Mouse (Mus musculus): ENCODE measurements at regions not wholly inside any gene's neighbourhood (a gene's known extent, or its start where the extent isn't known, plus 50 kb on each side); places are given as distances from the start of the nearest gene placed in this dataset.
A peak's percentile ranks its signal among the peaks of the same experiment; 100 is the strongest.

GRCm38 (mm10) chr8:31746855-31747254 is 1681.7 kb upstream of the 5930422O12Rik start:
- H3K27me3 ChIP-seq (ENCODE audit: control insufficient read depth, insufficient read depth, insufficient read length) = no peaks in the 10 kb centered on the region
- no peaks in the 10 kb centered on the region for H3K79me2 ChIP-seq (ENCODE audit: control insufficient read depth, insufficient read depth)
- no peaks in the 10 kb centered on the region for H3K79me3 ChIP-seq (ENCODE audit: low read depth)
- H3K4me3 ChIP-seq (ENCODE audit: insufficient read depth, poor library complexity, severe bottlenecking) = no peak overlapping the region
- no peaks in the 10 kb centered on the region for H3K36me3 ChIP-seq (ENCODE audit: control insufficient read depth, insufficient read depth)
- H3ac ChIP-seq (ENCODE audit: control insufficient read depth, insufficient read length, low read depth) = no peak overlapping the region
- TF ChIP-seq CEBPB (IDR thresholded peaks at IDR 0.05; ENCODE audit: low read depth) = no peak
- no peak for TF ChIP-seq USF1 (IDR thresholded peaks at IDR 0.05; ENCODE audit: low read depth)
- no peak for TF ChIP-seq MYOD1 (IDR thresholded peaks at IDR 0.05; ENCODE audit: control insufficient read depth, insufficient read length, low read depth)
- no peak for TF ChIP-seq MYOG (IDR thresholded peaks at IDR 0.05; ENCODE audit: control insufficient read depth, extremely low read depth, insufficient read length)
- TF ChIP-seq CTCF (IDR thresholded peaks at IDR 0.05; ENCODE audit: control insufficient read depth, insufficient read depth, insufficient read length) = no peak
- no peak for TF ChIP-seq MAX (IDR thresholded peaks at IDR 0.05)
- no peak for TF ChIP-seq FOSL1 (IDR thresholded peaks at IDR 0.05; ENCODE audit: insufficient read depth, low read length, poor library complexity, severe bottlenecking)

- Histone ChIP-seq H3K4me3 (ENCODE audit: insufficient read depth, poor library complexity, severe bottlenecking) (no peak overlapping the region), H3K27me3 (ENCODE audit: control insufficient read depth, insufficient read depth, insufficient read length) (no peaks in the 10 kb centered on the region), H3K79me3 (ENCODE audit: low read depth) (no peaks in the 10 kb centered on the region), H3K36me3 (ENCODE audit: control insufficient read depth, insufficient read depth) (no peaks in the 10 kb centered on the region), H3ac (ENCODE audit: control insufficient read depth, insufficient read length, low read depth) (no peak overlapping the region), H3K79me2 (ENCODE audit: control insufficient read depth, insufficient read depth) (no peaks in the 10 kb centered on the region)
- no peak for TF ChIP-seq MYOG (IDR thresholded peaks at IDR 0.05; ENCODE audit: control insufficient read depth, extremely low read depth, insufficient read length)
- TF ChIP-seq FOSL1 (IDR thresholded peaks at IDR 0.05; ENCODE audit: insufficient read depth, low read length, poor library complexity, severe bottlenecking) = no peak
- no peak for TF ChIP-seq CTCF (IDR thresholded peaks at IDR 0.05; ENCODE audit: control insufficient read depth, insufficient read depth, insufficient read length)
- no peak for TF ChIP-seq MAX (IDR thresholded peaks at IDR 0.05)
- TF ChIP-seq MYOD1 (IDR thresholded peaks at IDR 0.05; ENCODE audit: control insufficient read depth, insufficient read length, low read depth) = no peak
- no peak for TF ChIP-seq CEBPB (IDR thresholded peaks at IDR 0.05; ENCODE audit: low read depth)
- no peak for TF ChIP-seq USF1 (IDR thresholded peaks at IDR 0.05; ENCODE audit: low read depth)
These were observed 1678.5 kb upstream of the 5930422O12Rik start for GRCm38 (mm10) chr8:31749974-31750373.

- no peaks in the 10 kb centered on the region for H3K36me3 ChIP-seq (ENCODE audit: control insufficient read depth, insufficient read depth)
- no peak overlapping the region for H3ac ChIP-seq (ENCODE audit: control insufficient read depth, insufficient read length, low read depth)
- H3K4me3 ChIP-seq (ENCODE audit: insufficient read depth, poor library complexity, severe bottlenecking) = no peak overlapping the region
- H3K79me3 ChIP-seq (ENCODE audit: low read depth) = no peaks in the 10 kb centered on the region
- no peak for TF ChIP-seq CEBPB (IDR thresholded peaks at IDR 0.05; ENCODE audit: low read depth)
- no peak for TF ChIP-seq FOSL1 (IDR thresholded peaks at IDR 0.05; ENCODE audit: insufficient read depth, low read length, poor library complexity, severe bottlenecking)
- no peak for TF ChIP-seq CTCF (IDR thresholded peaks at IDR 0.05; ENCODE audit: control insufficient read depth, insufficient read depth, insufficient read length)
- TF ChIP-seq MYOD1 (IDR thresholded peaks at IDR 0.05; ENCODE audit: control insufficient read depth, insufficient read length, low read depth) = no peak
- no peaks in the 10 kb centered on the region for H3K27me3 ChIP-seq (ENCODE audit: control insufficient read depth, insufficient read depth, insufficient read length)
- H3K79me2 ChIP-seq (ENCODE audit: control insufficient read depth, insufficient read depth) = no peaks in the 10 kb centered on the region
These were observed 1677.9 kb upstream of the 5930422O12Rik start for GRCm38 (mm10) chr8:31750482-31751126.

GRCm38 (mm10) chr8:31755737-31756136 is 1672.8 kb upstream of the 5930422O12Rik start:
- no peak overlapping the region for H3ac ChIP-seq (ENCODE audit: control insufficient read depth, insufficient read length, low read depth)

GRCm38 (mm10) chr8:31762091-31762490 is 1666.4 kb upstream of the 5930422O12Rik start:
- no peaks in the 10 kb centered on the region for H3K79me2 ChIP-seq (ENCODE audit: control insufficient read depth, insufficient read depth)
- no peaks in the 10 kb centered on the region for H3K79me3 ChIP-seq (ENCODE audit: low read depth)
- TF ChIP-seq FOSL1 (IDR thresholded peaks at IDR 0.05; ENCODE audit: insufficient read depth, low read length, poor library complexity, severe bottlenecking) (no peak), MYOD1 (IDR thresholded peaks at IDR 0.05; ENCODE audit: control insufficient read depth, insufficient read length, low read depth) (no peak), CTCF (IDR thresholded peaks at IDR 0.05; ENCODE audit: control insufficient read depth, insufficient read depth, insufficient read length) (no peak), MAX (IDR thresholded peaks at IDR 0.05) (no peak), CEBPB (IDR thresholded peaks at IDR 0.05; ENCODE audit: low read depth) (no peak), MYOG (IDR thresholded peaks at IDR 0.05; ENCODE audit: control insufficient read depth, extremely low read depth, insufficient read length) (no peak), USF1 (IDR thresholded peaks at IDR 0.05; ENCODE audit: low read depth) (no peak)
- no peaks in the 10 kb centered on the region for H3K27me3 ChIP-seq (ENCODE audit: control insufficient read depth, insufficient read depth, insufficient read length)
- no peak overlapping the region for H3K4me3 ChIP-seq (ENCODE audit: insufficient read depth, poor library complexity, severe bottlenecking)
- H3K36me3 ChIP-seq (ENCODE audit: control insufficient read depth, insufficient read depth) = no peaks in the 10 kb centered on the region
- no peak overlapping the region for H3ac ChIP-seq (ENCODE audit: control insufficient read depth, insufficient read length, low read depth)

More at GRCm38 (mm10) chr8:31755737-31756136, 1672.8 kb upstream of the 5930422O12Rik start:
- H3K27me3 ChIP-seq (ENCODE audit: control insufficient read depth, insufficient read depth, insufficient read length) = no peaks in the 10 kb centered on the region
- no peaks in the 10 kb centered on the region for H3K79me3 ChIP-seq (ENCODE audit: low read depth)
- TF ChIP-seq USF1 (IDR thresholded peaks at IDR 0.05; ENCODE audit: low read depth) = no peak
- TF ChIP-seq MAX (IDR thresholded peaks at IDR 0.05) = peak; percentile 95
- TF ChIP-seq FOSL1 (IDR thresholded peaks at IDR 0.05; ENCODE audit: insufficient read depth, low read length, poor library complexity, severe bottlenecking) = peak; percentile 83
- no peak for TF ChIP-seq CEBPB (IDR thresholded peaks at IDR 0.05; ENCODE audit: low read depth)
- H3K36me3 ChIP-seq (ENCODE audit: control insufficient read depth, insufficient read depth) = no peaks in the 10 kb centered on the region
- no peaks in the 10 kb centered on the region for H3K79me2 ChIP-seq (ENCODE audit: control insufficient read depth, insufficient read depth)
- no peak overlapping the region for H3K4me3 ChIP-seq (ENCODE audit: insufficient read depth, poor library complexity, severe bottlenecking)
